Mouse (Mus musculus) induced T-regulatory cell, adult 2 months (primary cell): ENCODE data around the gene Tmem132c.
"Not testable (repeated sequence)": the region's sequence is repeated elsewhere in the genome, so short reads cannot be mapped to it uniquely, and the experiment has no call there.

Experiments used
- DNase-seq: peaks from one replicate; pipeline ENCODE4 v3.0.0-alpha.2; 2012; ENCODE audit warnings: low read depth

Tmem132c gene

GRCm38 (mm10) chr5:127346364-127346763 is 104.8 kb downstream of the Tmem132c start:
- DNase-seq: no peak

- no peak for DNase-seq
These were observed 105.6 kb downstream of the Tmem132c start for GRCm38 (mm10) chr5:127347053-127347748.

GRCm38 (mm10) chr5:127349221-127350065 is 107.8 kb downstream of the Tmem132c start:
- no peak for DNase-seq

GRCm38 (mm10) chr5:127353002-127353401 is 111.4 kb downstream of the Tmem132c start:
- DNase-seq: no peak

- DNase-seq: no peak
These were observed 114.2 kb downstream of the Tmem132c start for GRCm38 (mm10) chr5:127355836-127356235.

GRCm38 (mm10) chr5:127357878-127358277 is 116.3 kb downstream of the Tmem132c start:
- DNase-seq: not testable (repeated sequence)

- no peak for DNase-seq
These were observed 119.5 kb downstream of the Tmem132c start for GRCm38 (mm10) chr5:127361145-127361544.

- no peak for DNase-seq
These were observed 123.5 kb downstream of the Tmem132c start for GRCm38 (mm10) chr5:127365061-127365460.

- DNase-seq: no peak
These were observed 126.6 kb downstream of the Tmem132c start for GRCm38 (mm10) chr5:127368191-127368590.

- DNase-seq: no peak
These were observed 128.2 kb downstream of the Tmem132c start for GRCm38 (mm10) chr5:127369812-127370211.

GRCm38 (mm10) chr5:127370503-127370902 is 128.9 kb downstream of the Tmem132c start:
- no peak for DNase-seq

GRCm38 (mm10) chr5:127374251-127374650 is 132.6 kb downstream of the Tmem132c start:
- no peak for DNase-seq

- no peak for DNase-seq
These were observed 134.0 kb downstream of the Tmem132c start for GRCm38 (mm10) chr5:127375654-127376053.

GRCm38 (mm10) chr5:127378521-127378920 is 136.9 kb downstream of the Tmem132c start:
- DNase-seq: no peak

- DNase-seq: no peak
These were observed 137.7 kb downstream of the Tmem132c start for GRCm38 (mm10) chr5:127379351-127379750.

GRCm38 (mm10) chr5:127381216-127381615 is 139.6 kb downstream of the Tmem132c start:
- DNase-seq: no peak

GRCm38 (mm10) chr5:127382571-127382970 is 141.0 kb downstream of the Tmem132c start:
- no peak for DNase-seq

- no peak for DNase-seq
These were observed 149.6 kb downstream of the Tmem132c start for GRCm38 (mm10) chr5:127391187-127391586.

GRCm38 (mm10) chr5:127396889-127397288 is 155.3 kb downstream of the Tmem132c start:
- DNase-seq: no peak

GRCm38 (mm10) chr5:127398010-127398409 is 156.4 kb downstream of the Tmem132c start:
- DNase-seq: no peak

GRCm38 (mm10) chr5:127405391-127406000 is 163.9 kb downstream of the Tmem132c start:
- no peak for DNase-seq

- no peak for DNase-seq
These were observed 164.5 kb downstream of the Tmem132c start for GRCm38 (mm10) chr5:127406014-127406655.
